Mouse (Mus musculus): ENCODE data around the gene Tpbgl.

Gene Tpbgl

GRCm38 (mm10) chr7:99582306-99582705 lies 44.6 kb downstream of the Tpbgl start:
- DNase-seq (ENCODE audit: extremely low read depth, insufficient read length, low spot score), result no peak

DNA sequence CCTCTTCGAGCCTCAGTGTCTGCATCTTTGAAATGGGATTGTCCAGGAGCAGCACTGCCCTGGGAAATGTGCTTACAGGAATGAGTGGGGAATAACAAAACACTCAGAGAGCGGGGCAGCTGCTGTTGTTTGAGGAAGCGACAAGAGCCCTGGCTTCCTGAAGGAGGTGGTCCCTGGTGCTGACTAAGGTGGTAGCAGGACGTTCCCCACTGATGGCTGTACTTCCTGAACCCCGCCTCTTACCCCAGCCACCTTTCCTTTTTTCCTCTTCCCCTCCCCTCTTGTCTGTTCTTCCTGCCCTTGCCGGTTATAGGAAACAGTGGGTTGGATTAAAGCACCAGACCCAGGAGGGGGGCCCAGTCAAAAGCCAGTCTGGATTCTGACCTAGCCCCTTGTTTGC lies 46.7 kb downstream of the Tpbgl start:
- no peak for DNase-seq (ENCODE audit: extremely low read depth, insufficient read length, low spot score)

GRCm38 (mm10) chr7:99579491-99580190 lies 47.3 kb downstream of the Tpbgl start:
- no peak for DNase-seq (ENCODE audit: extremely low read depth, insufficient read length, low spot score)

DNA sequence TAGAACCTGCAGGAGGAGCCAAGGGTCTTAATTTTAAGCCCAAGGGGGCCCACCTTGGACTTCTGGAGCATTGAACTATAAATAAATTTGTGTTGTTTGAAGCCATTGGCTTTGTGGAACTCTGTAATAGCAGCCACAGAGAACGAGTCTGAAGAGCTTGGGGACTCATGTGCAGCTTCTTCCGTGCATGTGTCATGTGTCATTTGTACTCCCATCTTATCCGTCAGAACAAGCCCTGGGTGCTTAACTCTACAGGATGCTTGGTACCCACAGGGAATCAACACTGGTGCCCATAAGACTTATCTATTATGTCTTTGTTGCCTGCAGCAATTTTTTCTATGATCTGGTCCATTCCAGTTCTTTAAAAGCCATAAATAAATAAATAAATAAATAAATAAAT lies 48.7 kb downstream of the Tpbgl start:
- DNase-seq (ENCODE audit: extremely low read depth, insufficient read length, low spot score), result no peak
